Mouse (Mus musculus): ENCODE results near the gene Camk2n1. TPM values are rescaled to one million over a fixed set of nuclear protein-coding genes. Genes with fewer than 3 reads are reported as not detected.
"Not testable (repeated sequence)": the region's sequence is repeated elsewhere in the genome, so short reads cannot be mapped to it uniquely, and the experiment has no call there.

Camk2n1 gene
- total RNA-seq (2017) = 0.10 TPM in 1 of 2 replicates, not detected in the other

GRCm38 (mm10) chr4:138453753-138454570 is at the start of gene Camk2n1:
TSS of gene Camk2n1 (plus strand) at chr4:138454314.
- 0 out of 2 replicates have a peak, but pooled peaks have one; percentile 19 for ATAC-seq (replicated peaks; ENCODE audit: low read depth, poor library complexity, severe bottlenecking)

DNA sequence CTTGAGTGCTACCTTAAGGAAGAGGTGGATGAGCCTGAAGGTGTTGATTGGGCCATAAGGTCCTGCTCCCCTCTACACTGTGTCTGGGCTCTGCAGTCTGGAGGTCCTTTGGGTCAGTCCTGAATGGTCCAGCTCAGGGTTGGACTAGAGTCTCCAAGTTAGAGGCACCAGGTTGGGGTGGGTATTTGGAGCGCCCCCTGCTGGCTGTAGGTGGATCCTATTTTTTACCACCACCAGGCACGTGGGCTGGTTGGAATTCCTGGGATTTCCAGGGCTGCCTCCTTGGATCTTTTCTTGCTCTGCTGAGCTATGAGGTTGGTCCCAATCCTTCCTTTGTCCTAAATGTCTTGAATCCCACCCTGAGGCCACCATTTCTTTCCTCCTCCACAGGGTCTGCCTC is 49.3 kb upstream of the Camk2n1 start:
- ATAC-seq (replicated peaks; ENCODE audit: low read depth, poor library complexity, severe bottlenecking) = peak; percentile 57; the same call in 1 of the 2 replicates

DNA sequence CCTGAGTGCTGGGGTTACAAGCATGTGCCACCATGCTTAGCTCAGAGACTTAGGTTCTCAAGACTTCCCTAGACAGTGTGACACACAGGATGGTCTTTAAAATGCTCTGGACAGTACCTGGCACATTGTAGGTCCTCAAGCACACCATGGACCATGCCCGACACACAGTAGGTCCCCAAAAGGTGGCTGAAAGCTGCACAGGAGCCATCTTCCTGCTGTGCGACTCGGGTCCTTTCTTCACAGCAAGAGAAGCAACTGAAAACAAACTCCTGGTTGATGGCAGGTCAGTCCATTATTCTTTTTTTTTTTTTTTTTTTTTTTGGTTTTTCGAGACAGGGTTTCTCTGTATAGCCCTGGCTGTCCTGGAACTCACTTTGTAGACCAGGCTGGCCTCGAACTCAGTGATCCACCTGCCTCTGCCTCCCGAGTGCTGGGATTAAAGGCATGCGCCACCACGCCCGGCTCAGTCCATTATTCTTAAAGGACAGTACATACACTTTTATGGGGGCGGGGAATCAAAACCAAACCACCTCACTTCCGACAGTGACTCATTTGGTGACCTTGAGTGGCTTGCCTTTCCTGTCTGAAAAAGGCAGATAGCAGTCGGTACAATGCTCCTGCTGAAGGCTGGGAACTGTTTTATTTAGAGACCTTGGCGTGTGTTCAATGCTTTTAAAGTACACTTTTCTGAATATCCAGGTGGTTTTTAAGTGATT is 46.5 kb upstream of the Camk2n1 start:
- ATAC-seq (replicated peaks; ENCODE audit: low read depth, poor library complexity, severe bottlenecking) = peak; percentile 92

GRCm38 (mm10) chr4:138411011-138411410 is 43.1 kb upstream of the Camk2n1 start:
- ATAC-seq (replicated peaks; ENCODE audit: low read depth, poor library complexity, severe bottlenecking) = no peak

GRCm38 (mm10) chr4:138411504-138412121 is 42.5 kb upstream of the Camk2n1 start:
- no peak for ATAC-seq (replicated peaks; ENCODE audit: low read depth, poor library complexity, severe bottlenecking)

DNA sequence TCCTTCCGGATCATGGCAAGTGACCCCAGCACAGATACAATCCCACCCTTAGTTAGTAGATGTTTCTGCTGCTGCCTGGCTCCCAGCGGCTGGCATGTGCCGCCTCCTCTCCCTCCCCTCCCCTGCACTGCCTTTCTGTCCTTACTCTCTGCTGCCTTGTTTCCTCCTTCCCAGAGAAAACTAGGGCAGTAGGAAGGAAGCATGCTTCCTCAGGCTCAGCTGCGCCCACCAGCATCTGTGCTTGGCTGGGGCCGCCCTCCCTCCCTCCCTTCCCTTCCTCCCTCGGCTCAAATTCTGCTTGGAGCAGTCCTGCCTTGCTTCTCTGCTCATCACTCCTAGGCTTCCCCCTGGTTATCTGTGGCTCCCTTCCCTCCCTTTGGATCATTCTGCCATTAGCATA is 39.4 kb upstream of the Camk2n1 start:
- ATAC-seq (replicated peaks; ENCODE audit: low read depth, poor library complexity, severe bottlenecking) = no peak

DNA sequence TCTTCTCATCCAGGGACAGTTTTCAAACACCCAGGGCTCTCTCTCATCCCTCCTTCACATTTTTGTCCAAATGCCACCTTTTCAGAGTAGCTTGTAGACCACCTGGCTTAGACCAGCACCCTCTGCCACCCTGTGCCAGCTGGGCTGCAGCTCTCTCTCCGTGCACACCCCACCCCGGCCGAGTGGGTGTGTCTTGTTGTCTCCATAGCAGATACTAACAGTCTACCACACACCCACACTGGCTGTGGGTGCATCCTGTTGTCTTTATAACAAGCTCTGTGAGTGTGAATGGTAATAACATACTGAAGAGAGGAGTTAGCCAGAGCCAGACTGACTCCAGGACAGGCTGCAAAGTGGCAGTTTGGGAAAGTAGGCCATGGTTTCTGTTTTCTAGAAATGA is 38.1 kb upstream of the Camk2n1 start:
- no peak for ATAC-seq (replicated peaks; ENCODE audit: low read depth, poor library complexity, severe bottlenecking)

GRCm38 (mm10) chr4:138416414-138416813 is 37.7 kb upstream of the Camk2n1 start:
- no peak for ATAC-seq (replicated peaks; ENCODE audit: low read depth, poor library complexity, severe bottlenecking)

DNA sequence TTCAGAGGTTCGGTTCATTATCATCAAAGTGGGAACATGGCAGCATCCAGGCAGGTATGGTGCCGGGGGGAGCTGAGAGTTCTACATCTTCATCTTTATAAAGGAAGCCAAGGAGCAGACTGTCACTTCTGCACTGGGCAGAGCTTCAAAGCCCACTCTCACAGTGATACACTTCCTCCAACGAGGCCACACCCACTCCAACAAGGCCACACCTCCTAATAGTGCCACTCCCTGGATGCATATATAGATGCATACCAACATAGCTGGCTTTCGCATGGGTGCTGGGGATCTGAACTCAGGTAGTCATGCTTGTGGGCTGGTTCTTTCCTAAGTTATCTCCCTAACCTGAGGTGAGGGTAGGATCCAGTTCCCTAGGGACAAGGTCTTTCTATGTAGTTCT is 36.2 kb upstream of the Camk2n1 start:
- no peak for ATAC-seq (replicated peaks; ENCODE audit: low read depth, poor library complexity, severe bottlenecking)

GRCm38 (mm10) chr4:138418340-138418957 is 35.7 kb upstream of the Camk2n1 start:
- no peak for ATAC-seq (replicated peaks; ENCODE audit: low read depth, poor library complexity, severe bottlenecking)

DNA sequence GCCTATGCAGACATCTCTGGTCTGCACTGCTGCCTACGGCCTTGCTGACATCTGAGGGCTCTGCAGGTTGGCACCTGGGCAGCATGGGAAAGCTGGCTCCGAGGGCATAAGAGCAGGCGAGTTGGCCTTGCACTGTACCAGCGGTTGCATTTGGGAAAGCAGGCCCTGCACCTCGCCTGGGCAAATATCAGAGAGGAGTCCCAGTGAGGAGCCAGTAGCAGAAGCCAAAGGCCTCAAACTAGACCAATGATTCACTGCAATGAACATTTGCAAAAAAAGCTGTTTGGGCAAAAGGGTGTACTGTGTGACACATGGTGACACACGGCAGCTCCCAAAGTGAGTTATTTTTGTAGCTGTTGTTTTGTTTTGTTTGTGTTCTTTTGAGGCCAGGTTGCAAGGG is 29.1 kb upstream of the Camk2n1 start:
- no peak for ATAC-seq (replicated peaks; ENCODE audit: low read depth, poor library complexity, severe bottlenecking)

GRCm38 (mm10) chr4:138425604-138426003 is 28.5 kb upstream of the Camk2n1 start:
- ATAC-seq (replicated peaks; ENCODE audit: low read depth, poor library complexity, severe bottlenecking) = not testable (repeated sequence)

GRCm38 (mm10) chr4:138426778-138427705 is 27.1 kb upstream of the Camk2n1 start:
- ATAC-seq (replicated peaks; ENCODE audit: low read depth, poor library complexity, severe bottlenecking) = peak; percentile 89

DNA sequence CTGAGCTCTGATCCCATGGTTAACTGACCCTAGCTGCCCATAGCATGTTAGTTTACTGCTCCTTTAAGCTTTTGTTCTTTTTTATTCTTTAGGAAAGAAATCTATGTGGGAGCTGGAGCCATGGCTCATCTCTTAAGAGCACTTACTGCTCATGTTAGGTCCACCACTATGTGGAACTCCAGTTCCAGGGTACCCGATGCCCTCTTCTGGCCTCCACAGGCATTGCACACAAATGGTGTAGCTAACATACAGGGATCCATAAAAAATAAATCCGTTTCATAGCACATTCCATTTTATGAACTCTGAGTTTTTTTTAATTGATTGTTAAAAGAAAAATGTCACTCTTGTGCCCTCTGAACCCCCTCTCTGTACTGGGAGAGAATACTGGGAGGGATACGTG is 24.3 kb upstream of the Camk2n1 start:
- ATAC-seq (replicated peaks; ENCODE audit: low read depth, poor library complexity, severe bottlenecking) = no peak

- no peak for ATAC-seq (replicated peaks; ENCODE audit: low read depth, poor library complexity, severe bottlenecking)
These were observed 22.8 kb upstream of the Camk2n1 start for GRCm38 (mm10) chr4:138431340-138431739.

DNA sequence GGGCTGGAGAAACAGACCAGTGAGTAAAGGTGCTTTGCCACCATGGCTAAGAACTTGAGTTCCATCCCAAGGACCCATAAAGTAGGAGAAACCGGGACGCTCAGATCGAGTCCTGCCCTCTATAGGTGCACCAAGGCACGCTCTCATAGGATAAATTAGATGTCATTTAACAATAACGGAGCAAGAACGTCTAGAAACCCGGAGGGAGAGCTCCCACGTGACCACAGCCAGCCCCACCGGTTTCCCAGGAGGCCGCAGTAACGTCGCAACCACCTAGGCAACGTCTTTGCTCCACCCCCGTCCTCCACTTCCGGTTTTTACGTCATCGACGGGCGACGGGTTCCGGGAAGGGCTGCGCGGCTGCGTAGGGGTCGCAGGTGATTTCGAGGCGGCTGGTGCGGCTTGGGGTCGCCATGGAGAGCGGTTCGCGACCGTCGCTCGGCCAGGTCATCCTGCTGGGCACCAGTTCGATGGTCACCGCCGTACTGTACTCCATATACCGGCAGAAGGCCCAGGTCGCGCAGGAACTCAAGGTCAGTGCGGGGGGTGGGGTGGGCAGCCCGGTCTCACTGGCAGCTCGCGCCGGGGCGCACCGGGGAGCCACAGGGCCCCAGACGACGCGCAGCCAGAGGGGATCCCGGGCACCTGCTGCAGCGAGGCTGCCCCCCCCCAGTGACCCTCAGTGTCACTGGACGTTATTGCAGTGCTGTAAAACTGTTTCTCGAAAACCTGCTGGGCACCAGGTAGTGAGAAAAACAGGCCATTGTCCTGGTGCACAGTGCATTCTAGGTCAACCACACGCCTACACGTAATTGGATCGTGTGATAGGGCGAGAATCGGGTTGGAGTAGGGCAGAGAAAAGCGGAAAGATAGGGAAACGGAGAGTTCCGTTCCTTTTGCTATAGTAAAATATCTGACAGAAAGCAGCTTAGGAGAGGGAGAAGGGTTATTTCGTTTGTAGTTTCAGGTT is 19.5 kb upstream of the Camk2n1 start, which contains the start of gene Mul1:
Gene Mul1 (plus strand): TSS at position 325 of the 970 bp plus-strand sequence.
- peak; percentile 95 for ATAC-seq (replicated peaks; ENCODE audit: low read depth, poor library complexity, severe bottlenecking)

- no peak for ATAC-seq (replicated peaks; ENCODE audit: low read depth, poor library complexity, severe bottlenecking)
These were observed 14.1 kb upstream of the Camk2n1 start for GRCm38 (mm10) chr4:138440062-138440461.

GRCm38 (mm10) chr4:138444941-138445340 is 9.2 kb upstream of the Camk2n1 start:
- no peak for ATAC-seq (replicated peaks; ENCODE audit: low read depth, poor library complexity, severe bottlenecking)

Measured in common myeloid progenitor, adult 5-6 weeks (primary cell).